Mouse (Mus musculus): Measurements from ENCODE around the gene Svep1. TPM values are rescaled to one million over a fixed set of nuclear protein-coding genes. Genes with fewer than 3 reads are reported as not detected.

Gene Svep1
- polyA plus RNA-seq, 1 experiment from 2014 or later = 2.0 TPM

DNA sequence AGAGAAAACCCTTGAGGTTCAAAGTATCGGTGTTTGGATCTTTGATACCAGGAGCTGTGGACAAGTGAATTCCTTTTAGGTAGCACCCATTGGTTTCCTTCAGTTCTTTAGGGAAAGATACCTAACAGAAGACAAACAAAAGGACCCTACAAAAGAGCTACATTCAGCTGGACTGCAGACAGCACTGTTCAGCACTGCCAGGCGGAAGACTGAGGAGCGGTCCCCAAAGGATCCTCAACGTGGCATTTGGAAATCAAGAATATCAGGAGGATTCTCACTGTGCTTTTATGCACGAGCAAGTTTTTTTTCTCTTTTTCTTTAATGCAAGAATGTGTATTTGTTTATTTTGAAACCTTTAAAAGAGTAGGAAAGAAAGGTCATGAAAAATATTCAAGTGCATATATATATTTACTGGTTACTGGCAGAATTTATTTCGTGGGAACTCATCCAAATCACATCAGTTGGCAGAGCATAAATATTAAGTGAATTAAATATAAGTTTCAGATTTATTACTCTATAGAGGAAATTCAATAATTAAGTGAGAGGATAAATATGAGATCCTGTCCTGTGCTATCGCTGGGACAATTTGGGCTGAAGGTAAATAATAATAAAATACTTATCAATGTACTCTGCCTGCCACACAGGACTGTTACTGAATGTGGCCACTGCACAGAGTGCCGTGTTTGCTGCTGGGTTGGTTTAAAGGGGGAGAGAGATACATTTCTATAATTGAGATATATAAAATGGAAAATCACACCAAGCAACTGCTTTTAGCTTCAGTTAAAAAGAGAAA is 66.7 kb downstream of the Svep1 start:
- no peak for TF ChIP-seq CTCF (IDR thresholded peaks at IDR 0.05; ENCODE audit: low read depth)
- Histone ChIP-seq H3K9me3 (ENCODE audit: control insufficient read depth) (no peaks in the 10 kb centered on the region), H3K27me3 (replicated peaks; ENCODE audit: control insufficient read depth, insufficient read depth, low read length) (no peaks in the 10 kb centered on the region), H3K27ac (ENCODE audit: low read depth, low read length) (no peak overlapping the region), H3K36me3 (ENCODE audit: control insufficient read depth, insufficient read depth) (no peaks in the 10 kb centered on the region), H3K4me2 (replicated peaks; ENCODE audit: low read depth) (no peak overlapping the region), H3K4me1 (replicated peaks; ENCODE audit: control insufficient read depth, insufficient read depth, low read length) (no peaks in the 10 kb centered on the region), H3K9ac (ENCODE audit: low read depth, low read length) (no peak overlapping the region), H3K4me3 (ENCODE audit: low read depth, low read length) (no peak overlapping the region)
- ATAC-seq = no peak
- whole genome bisulfite sequencing = 75% methylated on average over 8 of the region's 8 CpGs

DNA sequence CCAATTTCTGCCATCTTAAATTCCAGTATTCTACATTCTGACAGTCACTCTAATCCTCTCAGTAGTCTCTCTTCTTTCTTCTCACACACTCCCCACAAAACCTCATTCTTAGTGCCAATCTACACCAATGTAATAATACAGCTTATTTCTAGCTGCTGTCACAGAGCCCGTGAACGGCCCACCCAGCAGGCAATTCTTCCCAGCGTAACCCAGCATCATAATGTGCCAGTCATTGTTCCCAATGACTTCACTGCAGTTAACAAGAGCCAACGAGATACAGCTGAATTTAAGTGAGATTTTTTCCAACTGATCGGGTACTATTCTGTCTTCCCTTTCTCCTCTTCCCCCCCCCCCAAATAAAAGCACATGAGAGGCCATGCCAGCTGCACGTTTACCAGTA is 67.4 kb downstream of the Svep1 start:
- Histone ChIP-seq H3K27ac (ENCODE audit: low read depth, low read length) (no peak overlapping the region), H3K9me3 (ENCODE audit: control insufficient read depth) (no peaks in the 10 kb centered on the region), H3K9ac (ENCODE audit: low read depth, low read length) (no peak overlapping the region), H3K4me1 (replicated peaks; ENCODE audit: control insufficient read depth, insufficient read depth, low read length) (no peaks in the 10 kb centered on the region), H3K4me3 (ENCODE audit: low read depth, low read length) (no peak overlapping the region), H3K27me3 (replicated peaks; ENCODE audit: control insufficient read depth, insufficient read depth, low read length) (no peaks in the 10 kb centered on the region), H3K4me2 (replicated peaks; ENCODE audit: low read depth) (no peak overlapping the region), H3K36me3 (ENCODE audit: control insufficient read depth, insufficient read depth) (no peaks in the 10 kb centered on the region)
- no peak for ATAC-seq
- no peak for TF ChIP-seq CTCF (IDR thresholded peaks at IDR 0.05; ENCODE audit: low read depth)
- WGBS = 87% methylated on average over 6 of the region's 6 CpGs

DNA sequence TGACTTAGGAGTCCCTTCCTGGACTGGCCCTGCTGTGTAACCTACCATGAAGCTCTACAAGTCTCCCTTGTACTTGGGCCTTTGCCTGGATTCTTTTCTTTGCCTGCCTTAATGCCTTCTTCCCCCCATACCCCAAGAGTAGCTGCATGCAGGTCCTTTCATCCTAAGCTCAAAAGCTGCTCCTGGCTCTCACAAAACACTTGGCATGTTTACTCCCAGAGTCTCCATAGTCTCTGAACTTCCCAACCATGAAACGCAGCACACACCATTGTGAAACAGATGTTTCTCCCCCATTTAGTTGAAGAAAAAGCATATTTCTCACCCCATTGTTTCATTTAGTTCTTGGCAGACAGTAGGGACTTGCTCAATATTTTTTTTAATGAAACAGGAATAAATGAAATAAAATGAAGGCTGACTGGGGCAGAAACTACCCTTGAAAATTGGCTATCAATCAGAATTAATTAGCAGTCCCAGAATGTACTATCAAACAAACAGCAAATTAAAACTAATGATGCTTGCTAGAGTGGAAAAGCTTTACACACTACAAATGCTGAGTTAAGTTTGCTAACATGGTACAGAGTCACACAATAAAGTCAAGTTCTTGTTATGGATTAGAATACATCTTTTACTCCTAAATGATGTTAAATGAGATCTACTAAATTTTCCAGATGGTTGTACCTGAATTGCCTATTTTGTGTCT is 72.9 kb downstream of the Svep1 start:
- WGBS = 75% methylated on average over 1 of the region's 1 CpGs

DNA sequence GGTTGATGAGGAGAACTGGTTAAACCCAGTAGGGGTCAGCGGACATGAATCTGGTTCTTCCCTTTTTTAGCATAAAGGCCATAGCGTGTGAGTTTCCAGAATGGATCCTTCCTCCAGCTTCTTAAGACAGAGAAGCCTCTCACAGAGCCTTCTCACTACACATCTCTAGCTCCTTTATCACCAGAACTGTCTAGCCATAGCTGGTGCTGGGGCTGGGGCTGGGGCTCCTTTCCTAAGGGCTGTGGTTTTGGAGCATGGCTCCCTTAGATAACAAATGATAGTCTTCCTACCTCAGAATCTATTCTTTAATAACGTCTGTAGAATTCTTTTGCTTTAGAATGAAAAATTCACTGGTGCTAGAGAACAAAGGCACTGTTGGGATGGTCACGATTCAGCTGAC is 76.8 kb downstream of the Svep1 start:
- H3K4me2 ChIP-seq (replicated peaks; ENCODE audit: low read depth) = no peak overlapping the region

More for the DNA sequence above, 72.9 kb downstream of the Svep1 start:
- no peaks in the 10 kb centered on the region for H3K9me3 ChIP-seq (ENCODE audit: control insufficient read depth)
- no peak overlapping the region for H3K4me2 ChIP-seq (replicated peaks; ENCODE audit: low read depth)
- H3K4me1 ChIP-seq (replicated peaks; ENCODE audit: control insufficient read depth, insufficient read depth, low read length) = no peaks in the 10 kb centered on the region
- no peaks in the 10 kb centered on the region for H3K27me3 ChIP-seq (replicated peaks; ENCODE audit: control insufficient read depth, insufficient read depth, low read length)
- H3K36me3 ChIP-seq (ENCODE audit: control insufficient read depth, insufficient read depth) = no peaks in the 10 kb centered on the region
- H3K9ac ChIP-seq (ENCODE audit: low read depth, low read length) = no peak overlapping the region
- no peak overlapping the region for H3K4me3 ChIP-seq (ENCODE audit: low read depth, low read length)
- no peak overlapping the region for H3K27ac ChIP-seq (ENCODE audit: low read depth, low read length)
- no peak for ATAC-seq
- TF ChIP-seq CTCF (IDR thresholded peaks at IDR 0.05; ENCODE audit: low read depth) = no peak

DNA sequence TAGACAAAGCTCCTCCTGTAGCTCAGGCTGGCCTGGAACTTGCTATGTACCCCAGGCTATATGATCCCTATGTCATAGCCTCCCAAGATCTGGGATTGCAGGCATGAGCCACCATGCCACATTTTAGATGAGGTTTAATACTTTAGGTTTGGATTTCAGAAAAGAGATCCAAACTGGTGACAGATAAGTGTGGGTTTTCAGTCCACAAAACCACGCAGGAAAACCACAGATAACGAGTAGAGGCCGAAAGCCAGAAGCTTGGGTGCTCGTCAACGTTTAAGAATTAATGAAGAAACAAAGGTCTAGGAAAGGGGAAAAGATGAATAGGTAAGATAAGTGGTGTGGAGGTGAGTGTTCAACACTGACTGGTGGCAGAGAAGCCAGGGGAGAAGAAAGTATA is 79.6 kb downstream of the Svep1 start:
- Histone ChIP-seq H3K9ac (ENCODE audit: low read depth, low read length) (no peak overlapping the region), H3K9me3 (ENCODE audit: control insufficient read depth) (no peaks in the 10 kb centered on the region), H3K4me2 (replicated peaks; ENCODE audit: low read depth) (no peak overlapping the region), H3K4me3 (ENCODE audit: low read depth, low read length) (no peak overlapping the region), H3K27me3 (replicated peaks; ENCODE audit: control insufficient read depth, insufficient read depth, low read length) (no peaks in the 10 kb centered on the region), H3K36me3 (ENCODE audit: control insufficient read depth, insufficient read depth) (no peaks in the 10 kb centered on the region), H3K4me1 (replicated peaks; ENCODE audit: control insufficient read depth, insufficient read depth, low read length) (no peaks in the 10 kb centered on the region), H3K27ac (ENCODE audit: low read depth, low read length) (no peak overlapping the region)
- 86% methylated on average over 5 of the region's 5 CpGs for WGBS
- no peak for TF ChIP-seq CTCF (IDR thresholded peaks at IDR 0.05; ENCODE audit: low read depth)
- ATAC-seq = no peak

More for the DNA sequence above, 76.8 kb downstream of the Svep1 start:
- ATAC-seq = no peak
- no peaks in the 10 kb centered on the region for H3K36me3 ChIP-seq (ENCODE audit: control insufficient read depth, insufficient read depth)
- H3K27me3 ChIP-seq (replicated peaks; ENCODE audit: control insufficient read depth, insufficient read depth, low read length) = no peaks in the 10 kb centered on the region
- 84% methylated on average over 4 of the region's 4 CpGs for WGBS
- no peak overlapping the region for H3K4me3 ChIP-seq (ENCODE audit: low read depth, low read length)
- no peak overlapping the region for H3K27ac ChIP-seq (ENCODE audit: low read depth, low read length)
- H3K9me3 ChIP-seq (ENCODE audit: control insufficient read depth) = no peaks in the 10 kb centered on the region
- TF ChIP-seq CTCF (IDR thresholded peaks at IDR 0.05; ENCODE audit: low read depth) = no peak
- no peak overlapping the region for H3K9ac ChIP-seq (ENCODE audit: low read depth, low read length)
- no peaks in the 10 kb centered on the region for H3K4me1 ChIP-seq (replicated peaks; ENCODE audit: control insufficient read depth, insufficient read depth, low read length)

DNA sequence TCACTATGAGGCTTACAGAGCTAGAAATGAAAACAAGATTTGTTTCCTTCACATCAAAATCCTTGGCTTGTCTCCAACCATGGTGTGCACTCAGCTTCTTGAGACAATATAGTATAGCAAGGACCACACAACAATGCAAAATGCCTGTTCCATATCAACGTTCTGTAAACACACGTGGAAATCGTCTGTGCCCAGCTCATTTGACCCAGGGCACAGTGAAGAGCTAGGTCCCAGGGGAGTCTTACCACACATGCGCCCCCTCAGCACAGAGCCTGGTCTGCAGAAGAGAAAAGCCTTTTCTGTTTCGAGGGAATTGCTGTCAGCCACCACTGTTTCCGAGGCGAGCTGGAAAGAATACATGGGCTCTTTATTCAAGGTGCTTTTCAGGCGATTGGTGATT is 91.2 kb downstream of the Svep1 start:
- Histone ChIP-seq H3K4me3 (ENCODE audit: low read depth, low read length) (no peak overlapping the region), H3K9ac (ENCODE audit: low read depth, low read length) (no peak overlapping the region), H3K4me1 (replicated peaks; ENCODE audit: control insufficient read depth, insufficient read depth, low read length) (no peaks in the 10 kb centered on the region), H3K36me3 (ENCODE audit: control insufficient read depth, insufficient read depth) (no peaks in the 10 kb centered on the region), H3K4me2 (replicated peaks; ENCODE audit: low read depth) (no peak overlapping the region), H3K27ac (ENCODE audit: low read depth, low read length) (no peak overlapping the region), H3K9me3 (ENCODE audit: control insufficient read depth) (no peaks in the 10 kb centered on the region), H3K27me3 (replicated peaks; ENCODE audit: control insufficient read depth, insufficient read depth, low read length) (no peaks in the 10 kb centered on the region)
- ATAC-seq = no peak
- WGBS = 73% methylated on average over 8 of the region's 8 CpGs
- no peak for TF ChIP-seq CTCF (IDR thresholded peaks at IDR 0.05; ENCODE audit: low read depth)
